Mouse (Mus musculus) layer of hippocampus, adult 2 months (tissue): Measurements from ENCODE around the gene Zfp503. TPM values are rescaled to one million over a fixed set of nuclear protein-coding genes. Genes with fewer than 3 reads are reported as not detected.

Source experiments
- DNase-seq, 2 experiments: peaks; one replicate each; pipeline ENCODE4 v3.0.0; 2022; ENCODE audit warnings: low spot score in 2 of 2
- H3K27ac ChIP-seq: fragments of 200-600 bp; 2 replicates; pipeline ENCODE4 v1.8.1; 2022
- H3K4me3 ChIP-seq: fragments of 200-600 bp; 2 replicates; pipeline ENCODE4 v1.8.1; 2022; ENCODE audit warnings: mild to moderate bottlenecking
- CTCF ChIP-seq: fragments of 200-600 bp; conservative IDR thresholded peaks from 2 replicates; pipeline ENCODE4 v1.8.1; 2022; ENCODE audit warnings: antibody characterized with exemption, mild to moderate bottlenecking, moderate library complexity
- total RNA-seq, 2 experiments: library from RNA; stranded (reverse); gene quantifications; 2 replicates each; pipeline ENCODE4 v1.2.3; 2021

Zfp503 gene
- total RNA-seq, 2 experiments from 2014 or later = 2.2 to 2.5 TPM

- Histone ChIP-seq H3K27ac (no peak overlapping the region), H3K4me3 (no peak overlapping the region)
- no peak for DNase-seq
- no peak for TF ChIP-seq CTCF
Measured at GRCm38 (mm10) chr14:22007006-22007405, 17.6 kb upstream of the Zfp503 start.

GRCm38 (mm10) chr14:22004943-22005342 lies 15.5 kb upstream of the Zfp503 start:
- no peak overlapping the region for H3K27ac ChIP-seq
- H3K4me3 ChIP-seq = no peak overlapping the region
- TF ChIP-seq CTCF = no peak
- DNase-seq = no peak

- TF ChIP-seq CTCF = no peak
- no peak for DNase-seq
- Histone ChIP-seq H3K4me3 (no peak overlapping the region), H3K27ac (no peak overlapping the region)
Measured at GRCm38 (mm10) chr14:22003631-22004030, 14.2 kb upstream of the Zfp503 start.

- no peak overlapping the region for H3K27ac ChIP-seq
- no peak overlapping the region for H3K4me3 ChIP-seq
- DNase-seq = no peak
- TF ChIP-seq CTCF = no peak
Measured at GRCm38 (mm10) chr14:22003231-22003630, 13.8 kb upstream of the Zfp503 start.

GRCm38 (mm10) chr14:21999588-21999987 lies 10.2 kb upstream of the Zfp503 start:
- H3K27ac ChIP-seq = no peak overlapping the region
- no peak for TF ChIP-seq CTCF
- no peak overlapping the region for H3K4me3 ChIP-seq

GRCm38 (mm10) chr14:21995031-21995754 lies 5.8 kb upstream of the Zfp503 start:
- Histone ChIP-seq H3K27ac (no peak overlapping the region), H3K4me3 (peak overlapping the region; percentile 58)
- no peak for TF ChIP-seq CTCF
- DNase-seq = no peak

More at GRCm38 (mm10) chr14:21999588-21999987, 10.2 kb upstream of the Zfp503 start:
- DNase-seq = no peak

GRCm38 (mm10) chr14:21994061-21994990 lies 4.9 kb upstream of the Zfp503 start:
- Histone ChIP-seq H3K27ac (no peak overlapping the region), H3K4me3 (peak overlapping the region; percentile 58; the same call in 1 of the 2 replicates)
- no peak for DNase-seq
- TF ChIP-seq CTCF = no peak

GRCm38 (mm10) chr14:21993251-21994060 lies 4.1 kb upstream of the Zfp503 start:
- no peak for DNase-seq
- TF ChIP-seq CTCF = no peak
- no peak overlapping the region for H3K27ac ChIP-seq
- H3K4me3 ChIP-seq = no peak overlapping the region

- Histone ChIP-seq H3K4me3 (no peak overlapping the region), H3K27ac (no peak overlapping the region)
- no peak for DNase-seq
- TF ChIP-seq CTCF = no peak
Measured at GRCm38 (mm10) chr14:21992321-21992885, 3.0 kb upstream of the Zfp503 start.

GRCm38 (mm10) chr14:21991856-21992255 lies 2.5 kb upstream of the Zfp503 start:
- TF ChIP-seq CTCF = no peak
- Histone ChIP-seq H3K27ac (no peak overlapping the region), H3K4me3 (no peak overlapping the region)
- DNase-seq = no peak

- no peak for TF ChIP-seq CTCF
- DNase-seq = no peak
- H3K4me3 ChIP-seq = no peak overlapping the region
- no peak overlapping the region for H3K27ac ChIP-seq
Measured at GRCm38 (mm10) chr14:21991251-21991780, 1.9 kb upstream of the Zfp503 start.
